Mouse (Mus musculus) liver, adult (tissue): Measurements from ENCODE around the gene Nox4.

Source experiments
- GATA4 ChIP-seq: IDR thresholded peaks from 2 replicates; pipeline ENCODE4 v1.6.1; 2014; ENCODE audit warnings: mild to moderate bottlenecking, low read length; ENCODE audit not compliant: insufficient replicate concordance

The Nox4 gene

DNA sequence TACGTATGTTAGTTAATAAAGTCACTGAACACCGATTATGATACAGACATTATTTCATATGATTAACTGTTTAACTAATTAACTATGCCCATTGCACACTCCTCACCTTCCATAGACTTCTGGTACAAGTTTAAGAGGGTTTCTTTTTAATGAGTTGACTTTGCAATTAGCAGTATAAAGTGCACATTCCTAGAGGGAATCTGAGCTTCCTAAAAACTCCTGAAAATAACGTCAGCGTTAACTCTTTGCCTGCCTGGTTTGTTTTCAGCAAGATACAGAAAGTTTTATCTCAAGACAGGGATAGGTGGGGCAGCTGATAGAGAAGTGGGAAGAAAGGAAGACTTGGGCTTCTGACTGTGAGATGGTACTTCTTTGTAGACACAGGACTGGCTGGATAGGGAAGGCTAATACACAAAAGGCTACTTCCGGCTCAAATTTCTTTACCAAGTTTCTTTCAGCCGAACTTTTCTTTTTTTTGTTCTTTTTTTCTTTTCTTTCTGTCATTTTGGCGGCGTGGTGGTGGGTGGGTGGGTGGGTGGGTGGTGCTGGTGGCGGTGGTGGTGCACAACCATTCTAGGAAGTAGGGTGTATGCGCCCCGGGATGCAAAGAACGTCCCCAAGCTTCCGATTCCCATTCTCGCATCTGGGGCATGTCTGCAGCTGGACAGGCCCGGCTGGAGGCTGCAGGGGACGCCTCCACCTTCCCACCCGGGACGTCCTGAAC, at the start of gene Nox4:
Nox4 (plus strand) TSS at position 241 of the 724 bp plus-strand sequence.
- no peak for TF ChIP-seq GATA4

DNA sequence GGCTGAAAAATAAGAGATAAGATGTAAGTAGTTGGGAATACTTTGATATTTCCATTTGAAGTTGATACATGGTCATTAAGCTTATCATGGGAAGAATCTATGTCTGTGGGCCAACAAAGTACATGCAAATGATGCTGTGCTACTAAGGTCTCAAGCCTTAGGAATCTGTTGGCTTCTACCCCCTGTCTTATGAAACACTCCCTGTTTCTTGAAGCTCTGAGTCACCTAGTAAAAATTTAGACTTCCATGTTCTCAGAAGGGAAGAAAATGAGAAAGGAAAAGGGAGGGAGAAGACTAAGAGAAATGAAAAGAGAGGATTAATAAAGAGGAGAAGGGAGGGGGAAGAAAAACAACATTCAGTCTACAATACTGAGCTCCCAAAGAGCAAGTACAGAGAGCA, 41.1 kb upstream of the Nox4 start:
- TF ChIP-seq GATA4 = no peak

DNA sequence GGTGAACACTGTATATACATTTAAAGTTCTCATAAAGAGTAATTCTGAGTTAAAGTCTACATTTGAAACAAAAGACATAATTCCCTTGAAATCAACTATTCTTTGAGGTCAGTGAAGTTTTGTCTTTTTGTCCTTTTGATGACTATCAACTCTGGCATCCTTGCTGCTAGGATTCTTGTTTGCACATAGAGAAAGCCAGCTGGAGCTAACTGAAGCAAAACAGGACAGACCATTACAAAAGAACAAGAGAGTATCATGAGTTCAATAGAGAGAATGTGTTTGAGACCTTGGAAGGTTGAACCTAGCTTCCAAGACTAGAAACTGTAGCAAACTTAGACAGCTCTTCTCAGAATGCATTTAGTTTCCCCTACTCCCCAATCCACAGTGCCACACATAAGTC, 24.2 kb upstream of the Nox4 start:
- no peak for TF ChIP-seq GATA4

DNA sequence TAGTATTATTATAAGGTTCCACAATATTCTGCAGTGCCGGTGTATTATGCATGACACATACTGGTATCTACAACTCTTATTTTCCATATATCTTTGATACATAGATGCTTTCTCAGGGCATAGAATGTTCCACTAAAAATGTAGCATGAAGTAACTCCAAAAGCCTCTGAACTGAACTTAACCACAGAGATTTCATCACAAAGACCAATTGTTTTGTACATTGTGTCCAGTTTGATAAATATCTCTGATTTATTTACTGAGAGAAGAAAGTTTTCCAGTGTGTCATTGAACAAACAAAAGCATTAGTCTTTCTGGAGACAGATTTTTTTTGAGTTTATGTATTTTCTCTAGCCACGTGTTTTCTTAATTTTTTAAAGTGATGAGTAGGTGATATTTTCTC, 23.1 kb upstream of the Nox4 start:
- TF ChIP-seq GATA4 = no peak

DNA sequence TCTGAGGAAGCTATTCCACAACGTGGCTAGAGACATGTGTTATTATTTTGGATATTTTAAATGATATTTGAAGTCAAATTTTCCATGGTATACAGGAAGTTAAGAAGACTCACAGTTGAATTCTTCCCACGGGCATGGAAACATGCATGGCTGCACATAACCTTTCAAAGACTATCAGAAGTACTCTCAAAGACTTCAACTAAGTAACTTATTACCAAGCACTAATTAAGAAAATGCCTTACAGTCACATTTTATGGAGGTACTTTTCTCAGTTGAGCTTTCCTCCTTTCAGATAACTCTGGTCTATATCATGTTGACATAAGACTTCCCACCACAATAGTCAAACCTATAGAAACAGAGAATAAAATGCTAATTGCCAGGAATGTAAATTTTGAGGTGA, 20.3 kb upstream of the Nox4 start:
- TF ChIP-seq GATA4 = no peak

DNA sequence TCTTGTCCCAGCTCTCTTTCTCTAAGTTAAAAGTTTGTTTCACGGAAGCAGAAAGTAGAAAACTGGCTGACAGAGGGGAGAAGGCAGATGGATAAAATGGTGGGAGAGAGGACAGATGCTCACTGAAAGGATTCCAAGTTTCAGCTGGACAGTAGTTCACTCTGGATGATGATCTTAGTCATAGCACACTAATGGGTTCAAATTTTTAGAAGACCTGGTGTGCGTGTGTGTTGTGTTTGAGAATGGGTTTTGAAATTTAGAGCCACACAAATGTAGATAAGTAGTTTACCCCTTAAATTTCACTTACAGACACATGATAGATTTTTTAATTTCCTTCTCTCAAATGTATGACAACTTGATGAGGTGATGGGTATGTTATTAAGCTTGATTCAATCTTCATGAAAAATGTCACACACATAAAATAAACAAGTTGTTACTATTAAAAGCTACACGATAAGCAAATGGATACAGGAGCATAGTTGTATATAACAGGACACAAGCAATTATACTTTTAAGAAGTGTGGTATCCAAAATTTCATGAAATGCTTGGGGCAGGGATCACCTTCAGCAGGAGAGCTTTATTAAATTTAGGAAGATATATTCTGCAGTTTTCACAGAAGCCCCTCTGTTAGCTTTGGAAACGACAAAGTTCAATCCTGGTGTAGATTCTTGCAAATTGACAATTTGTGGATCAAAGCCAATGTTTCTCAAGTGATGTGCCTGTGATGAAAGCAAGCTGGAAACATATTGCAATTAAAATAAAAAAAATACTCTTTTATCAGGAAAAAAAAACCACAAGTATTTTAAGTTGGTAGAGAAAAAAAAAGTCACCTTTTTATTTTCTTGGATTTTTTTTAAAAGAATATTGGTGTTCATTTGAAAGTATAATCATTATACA, 18.6 kb upstream of the Nox4 start:
- no peak for TF ChIP-seq GATA4

DNA sequence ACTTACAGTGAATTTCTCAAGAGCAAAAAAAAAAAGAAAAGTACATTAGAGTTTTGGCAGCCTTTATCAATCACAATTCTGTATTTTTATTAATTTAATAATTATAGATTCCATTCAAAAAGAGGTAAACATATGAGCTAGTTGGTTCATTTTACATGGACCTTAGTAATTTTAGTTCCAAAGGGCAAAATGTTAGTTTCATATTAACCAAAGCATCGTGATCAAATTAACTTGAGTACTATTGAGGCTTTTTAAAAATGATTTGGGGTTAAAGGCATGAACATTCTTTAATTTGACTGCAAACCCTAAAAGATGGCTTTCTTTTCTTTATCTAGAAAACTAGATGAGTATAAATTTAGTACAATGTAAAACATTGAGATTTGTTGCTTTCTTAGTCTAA, 16.4 kb upstream of the Nox4 start:
- no peak for TF ChIP-seq GATA4

DNA sequence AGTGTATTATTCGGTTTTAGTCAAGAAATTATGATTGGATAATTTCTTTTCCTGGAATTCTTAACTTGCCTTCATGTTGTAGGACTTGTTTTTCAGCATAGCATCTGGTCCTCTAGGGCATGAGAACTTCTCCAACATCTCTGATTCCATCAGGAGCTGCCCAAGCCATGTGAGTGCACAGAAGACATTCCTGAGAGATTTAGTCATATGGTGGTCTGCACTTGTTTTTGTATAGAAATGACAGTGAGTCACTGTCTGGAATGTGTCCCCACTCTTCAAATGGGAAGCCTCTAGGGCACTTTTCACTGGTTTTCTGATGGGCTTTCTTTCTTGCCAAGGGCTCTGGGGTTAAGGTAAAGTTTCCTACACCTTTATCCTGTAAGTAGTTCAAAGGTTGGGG, 4.8 kb upstream of the Nox4 start:
- no peak for TF ChIP-seq GATA4

DNA sequence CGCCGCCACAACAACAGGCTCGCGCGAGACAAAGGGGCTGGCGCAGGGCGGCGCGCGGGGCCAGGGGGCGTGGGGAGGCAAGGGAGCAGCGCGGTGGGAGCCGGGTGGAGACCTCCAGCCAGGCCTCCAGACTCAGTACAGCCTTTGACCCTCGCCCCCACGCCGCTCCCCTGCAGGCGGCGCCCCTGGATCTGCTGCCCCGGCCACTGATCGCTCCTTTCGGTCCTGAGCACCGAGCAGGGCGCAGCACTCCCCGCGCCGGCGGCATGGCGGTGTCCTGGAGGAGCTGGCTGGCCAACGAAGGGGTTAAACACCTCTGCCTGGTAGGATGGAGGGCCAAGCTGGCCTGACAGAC, 661 bp downstream of the Nox4 start:
- TF ChIP-seq GATA4 = no peak

DNA sequence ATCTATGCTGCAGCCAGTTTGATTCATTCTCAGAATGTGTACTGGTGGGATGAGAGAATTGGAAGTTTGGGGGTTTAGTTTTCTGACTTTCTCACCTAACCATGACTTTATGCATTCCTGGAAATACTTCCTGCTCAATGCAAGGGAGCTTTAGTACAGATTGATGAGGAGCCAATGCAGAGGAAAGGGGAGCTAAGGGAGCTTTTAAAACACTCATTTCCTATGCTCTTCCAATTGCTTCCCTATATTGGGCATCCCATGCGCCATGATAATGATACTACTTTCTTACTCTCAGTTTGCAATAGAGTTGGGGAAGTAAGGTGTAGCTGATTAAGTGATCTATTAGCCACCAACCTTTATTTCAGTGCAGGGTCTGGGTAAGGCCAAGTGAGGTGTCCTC, 1.0 kb downstream of the Nox4 start:
- no peak for TF ChIP-seq GATA4

DNA sequence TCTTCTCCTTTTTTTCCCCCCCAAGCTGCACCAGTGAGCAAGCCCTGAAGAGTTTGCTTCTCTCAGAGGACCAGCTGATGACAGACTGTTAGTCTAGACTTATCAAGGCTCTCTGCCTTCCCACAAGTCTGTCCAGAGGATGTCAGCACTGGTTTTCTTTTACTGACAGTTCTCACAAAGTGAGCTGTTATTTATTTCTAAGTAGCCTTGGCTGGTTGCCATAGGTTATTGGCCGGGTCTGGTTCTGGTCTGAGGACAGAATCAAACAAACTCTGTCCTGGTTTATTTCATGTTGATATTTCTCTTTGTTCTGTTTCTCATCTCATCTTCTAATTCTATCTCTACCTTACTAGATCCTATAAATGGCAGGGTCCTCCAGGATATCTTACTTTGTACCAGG, 2.0 kb downstream of the Nox4 start:
- no peak for TF ChIP-seq GATA4

DNA sequence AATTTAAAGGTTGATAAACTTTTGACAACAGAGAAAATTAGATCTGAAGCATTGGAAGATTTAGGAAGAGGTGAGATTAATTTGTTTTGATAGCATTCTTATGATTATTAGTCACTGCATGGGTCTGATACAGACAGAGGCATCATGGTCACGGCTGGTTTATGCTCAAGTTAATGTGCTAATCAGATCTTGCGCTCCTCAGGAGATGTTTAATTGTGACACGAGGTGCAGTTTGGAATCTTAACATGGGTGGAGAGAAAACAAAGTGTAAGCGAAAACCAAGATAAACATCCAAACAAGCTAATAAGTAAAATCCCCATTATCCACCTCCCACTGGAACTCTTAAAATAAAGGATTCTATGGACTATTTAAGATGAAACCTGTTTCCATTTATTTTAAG, 6.2 kb downstream of the Nox4 start:
- TF ChIP-seq GATA4 = no peak

DNA sequence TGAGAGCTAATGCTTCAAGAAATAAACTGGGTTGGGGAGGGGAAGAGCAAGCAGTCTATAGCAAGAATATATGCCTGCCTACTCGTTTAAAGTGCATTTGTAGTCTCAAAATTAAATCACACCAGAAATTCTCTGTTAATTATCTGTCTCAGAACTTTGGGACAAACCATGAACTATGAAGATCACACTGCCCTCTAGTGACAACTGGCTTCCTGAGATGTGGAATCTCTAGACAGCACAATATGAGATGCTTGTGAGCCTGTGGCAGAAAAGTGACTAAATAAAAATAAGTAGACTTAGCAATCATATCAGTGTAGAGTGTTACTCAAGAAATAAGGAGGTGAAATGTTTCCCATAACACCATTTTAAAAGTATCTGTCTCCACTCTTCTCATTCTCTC, 31.3 kb downstream of the Nox4 start:
- TF ChIP-seq GATA4 = no peak

DNA sequence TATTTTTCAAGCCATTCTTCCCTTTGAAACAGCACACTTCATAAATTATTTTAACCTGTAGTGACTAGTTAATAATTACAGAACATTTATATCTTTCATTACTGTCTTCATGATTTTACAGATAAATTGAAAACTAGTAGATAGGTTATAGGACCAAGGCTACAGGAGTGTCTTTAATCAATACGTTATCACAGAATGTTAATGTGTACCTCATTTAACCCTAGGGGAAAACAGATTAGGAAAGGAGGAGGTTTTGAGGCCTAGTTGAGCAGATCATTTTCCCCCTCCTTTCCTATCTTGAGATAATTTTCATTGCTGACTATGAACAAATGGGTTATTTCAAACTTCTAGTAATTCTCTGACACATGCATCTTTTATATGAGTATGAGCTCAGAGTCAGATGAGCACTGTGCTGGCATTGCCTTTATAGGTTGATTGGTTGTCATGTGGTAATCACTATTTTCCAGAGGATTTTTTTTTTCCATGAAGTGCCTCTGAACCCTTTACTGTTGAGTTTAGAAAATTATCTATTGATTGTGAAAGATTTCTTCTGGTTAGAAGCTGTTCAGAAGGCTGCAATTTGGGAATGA, 57.9 kb downstream of the Nox4 start:
- no peak for TF ChIP-seq GATA4

DNA sequence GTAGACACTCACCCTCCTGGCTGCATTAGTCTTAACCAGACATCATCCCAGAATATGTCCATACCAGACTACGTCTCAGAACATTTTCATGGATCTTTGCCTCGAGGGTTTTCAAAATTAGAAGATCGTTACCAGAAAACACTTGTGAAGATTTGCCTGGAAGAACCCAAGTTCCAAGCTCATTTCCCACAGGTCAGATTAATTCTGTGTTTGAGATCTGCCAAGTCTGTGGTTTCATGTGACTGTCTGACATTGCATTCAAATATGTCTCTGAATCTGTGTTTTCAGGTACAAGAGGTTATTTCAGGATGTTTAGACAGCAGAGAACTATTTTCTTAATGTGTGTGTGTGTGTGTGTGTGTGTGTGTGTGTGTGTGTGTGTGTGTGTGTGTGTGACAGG, 75.7 kb downstream of the Nox4 start:
- TF ChIP-seq GATA4 = no peak

DNA sequence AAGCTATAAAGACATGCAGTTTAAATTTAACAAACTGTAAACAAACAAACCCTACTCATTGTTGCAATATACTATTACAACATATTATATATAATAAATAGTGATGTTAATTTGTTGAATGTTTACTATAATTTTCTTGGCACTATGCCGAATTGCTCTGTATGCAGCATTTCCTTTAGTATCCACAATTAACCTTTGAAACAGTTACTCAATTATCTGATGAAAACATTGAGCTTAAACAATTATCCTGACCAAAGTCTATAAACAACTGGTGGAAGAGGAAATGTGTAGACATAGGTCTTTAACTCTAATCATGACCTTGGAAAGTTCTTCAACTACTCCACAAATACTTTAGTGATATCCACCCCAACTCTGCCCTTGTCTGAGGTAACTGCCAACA, 76.2 kb downstream of the Nox4 start:
- no peak for TF ChIP-seq GATA4
